Mouse (Mus musculus): ENCODE results near the gene Rbl1.
A peak's percentile ranks its signal among the peaks of the same experiment; 100 is the strongest.
"Not testable (repeated sequence)": the region's sequence is repeated elsewhere in the genome, so short reads cannot be mapped to it uniquely, and the experiment has no call there.

Gene Rbl1

GRCm38 (mm10) chr2:157170626-157171025 is 33.7 kb downstream of the Rbl1 start:
- no peak for DNase-seq (ENCODE audit: low spot score in 2 of 2)

- DNase-seq (ENCODE audit: low spot score in 2 of 2), result no peak
These were observed 34.2 kb downstream of the Rbl1 start for GRCm38 (mm10) chr2:157170166-157170565.

GRCm38 (mm10) chr2:157166371-157167080 is 37.8 kb downstream of the Rbl1 start:
- no peak for DNase-seq (ENCODE audit: low spot score in 2 of 2)

GRCm38 (mm10) chr2:157165312-157166224 is 38.8 kb downstream of the Rbl1 start:
- DNase-seq (ENCODE audit: low spot score in 2 of 2), result not testable (repeated sequence)

GRCm38 (mm10) chr2:157164101-157164500 is 40.2 kb downstream of the Rbl1 start:
- DNase-seq (ENCODE audit: low spot score in 2 of 2), result no peak

GRCm38 (mm10) chr2:157156079-157156478 is 48.3 kb downstream of the Rbl1 start:
- DNase-seq (ENCODE audit: low spot score in 2 of 2), result no peak

GRCm38 (mm10) chr2:157153235-157153634 is 51.1 kb downstream of the Rbl1 start:
- no peak for DNase-seq (ENCODE audit: low spot score in 2 of 2)

- no peak for DNase-seq (ENCODE audit: low spot score in 2 of 2)
These were observed 55.9 kb downstream of the Rbl1 start for GRCm38 (mm10) chr2:157148417-157148816.

- DNase-seq (ENCODE audit: low spot score in 2 of 2), result no peak
These were observed 56.8 kb downstream of the Rbl1 start for GRCm38 (mm10) chr2:157147397-157148020.

- DNase-seq (ENCODE audit: low spot score in 2 of 2), result no peak
These were observed 59.2 kb downstream of the Rbl1 start for GRCm38 (mm10) chr2:157145173-157145572.

- DNase-seq (ENCODE audit: low spot score in 2 of 2), result no peak
These were observed 60.2 kb downstream of the Rbl1 start for GRCm38 (mm10) chr2:157144132-157144531.

- no peak for DNase-seq (ENCODE audit: low spot score in 2 of 2)
These were observed 62.4 kb downstream of the Rbl1 start for GRCm38 (mm10) chr2:157141962-157142361.

GRCm38 (mm10) chr2:157139251-157139802 is 65.0 kb downstream of the Rbl1 start:
- no peak for DNase-seq (ENCODE audit: low spot score in 2 of 2)

GRCm38 (mm10) chr2:157138808-157139207 is 65.5 kb downstream of the Rbl1 start:
- no peak for DNase-seq (ENCODE audit: low spot score in 2 of 2)

GRCm38 (mm10) chr2:157137959-157138731 is 66.2 kb downstream of the Rbl1 start:
- peak in 1 of 2 experiments; percentile 23 for DNase-seq (ENCODE audit: low spot score in 2 of 2)

GRCm38 (mm10) chr2:157136646-157137045 is 67.7 kb downstream of the Rbl1 start:
- no peak for DNase-seq (ENCODE audit: low spot score in 2 of 2)

GRCm38 (mm10) chr2:157136176-157136575 is 68.2 kb downstream of the Rbl1 start:
- no peak for DNase-seq (ENCODE audit: low spot score in 2 of 2)

GRCm38 (mm10) chr2:157135529-157136120 is 68.7 kb downstream of the Rbl1 start:
- DNase-seq (ENCODE audit: low spot score in 2 of 2), result no peak

- peak; percentile 98 to 99 for DNase-seq (ENCODE audit: low spot score in 2 of 2)
These were observed 69.3 kb downstream of the Rbl1 start, which contains the start of gene Samhd1 for GRCm38 (mm10) chr2:157135014-157135413. Gene Samhd1, minus strand, starts transcription at chr2:157135265.

- DNase-seq (ENCODE audit: low spot score in 2 of 2), result peak; percentile 57 to 82
These were observed 69.8 kb downstream of the Rbl1 start for GRCm38 (mm10) chr2:157134479-157134931.
